Mouse (Mus musculus) hindlimb bud, embryonic 11.5 days (tissue): ENCODE data around the gene Trmt61a.
A peak's percentile ranks its signal among the peaks of the same experiment; 100 is the strongest.
"Not testable (repeated sequence)": the region's sequence is repeated elsewhere in the genome, so short reads cannot be mapped to it uniquely, and the experiment has no call there.

ENCODE experiments used
- DNase-seq: peaks from one replicate; pipeline ENCODE4 v3.0.0-alpha.2; 2012; ENCODE audit warnings: low read depth, low spot score; ENCODE audit errors: extremely low spot score

Trmt61a gene

GRCm38 (mm10) chr12:111696239-111696638 is 18.3 kb downstream of the Trmt61a start:
- DNase-seq = no peak

- DNase-seq = no peak
Observed at GRCm38 (mm10) chr12:111697708-111698107, 19.8 kb downstream of the Trmt61a start.

GRCm38 (mm10) chr12:111698346-111698913 is 20.5 kb downstream of the Trmt61a start:
- DNase-seq = no peak

DNA sequence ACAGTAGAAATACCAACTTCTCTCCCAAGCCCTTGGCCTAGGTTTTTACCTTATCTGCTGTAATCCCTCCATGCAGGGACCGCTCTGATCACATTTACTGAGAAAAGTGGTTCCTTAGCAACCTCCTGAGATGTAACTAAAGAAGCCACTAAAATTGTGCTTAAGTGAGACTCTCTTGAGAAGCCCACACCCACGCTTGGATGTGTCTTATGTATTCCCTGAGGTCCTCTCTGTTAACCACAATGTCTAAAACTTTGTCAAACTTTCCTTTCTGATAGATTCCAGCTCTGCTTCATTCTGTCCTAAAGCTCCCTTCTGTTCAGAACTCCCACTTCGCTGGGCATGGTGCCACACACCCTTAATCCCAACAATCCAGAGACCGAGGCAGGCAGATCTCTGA is 21.6 kb downstream of the Trmt61a start:
- no peak for DNase-seq

GRCm38 (mm10) chr12:111700920-111701458 is 23.1 kb downstream of the Trmt61a start:
- no peak for DNase-seq

DNA sequence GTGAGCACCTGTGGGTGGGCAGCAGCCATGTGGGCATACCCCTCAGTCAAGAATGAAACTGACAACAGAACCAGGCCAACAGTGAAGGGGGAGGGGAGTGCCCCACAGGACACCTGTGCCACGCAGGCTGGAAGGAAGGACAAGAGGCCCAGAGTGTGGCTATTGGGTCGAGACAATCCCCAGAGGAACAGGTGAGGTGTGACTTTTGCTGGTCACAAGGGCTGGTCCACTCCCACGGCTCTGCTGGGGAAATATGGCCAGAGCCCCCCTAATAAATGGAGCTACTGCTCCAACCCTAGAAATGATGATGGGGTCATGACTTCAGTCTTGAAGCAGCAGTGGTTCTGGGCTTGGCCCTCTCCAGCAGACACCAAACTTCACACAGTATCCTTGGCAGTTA is 25.4 kb downstream of the Trmt61a start:
- DNase-seq = no peak

GRCm38 (mm10) chr12:111704609-111705008 is 26.7 kb downstream of the Trmt61a start:
- DNase-seq = no peak

- no peak for DNase-seq
Observed at GRCm38 (mm10) chr12:111705186-111705973, 27.5 kb downstream of the Trmt61a start.

DNA sequence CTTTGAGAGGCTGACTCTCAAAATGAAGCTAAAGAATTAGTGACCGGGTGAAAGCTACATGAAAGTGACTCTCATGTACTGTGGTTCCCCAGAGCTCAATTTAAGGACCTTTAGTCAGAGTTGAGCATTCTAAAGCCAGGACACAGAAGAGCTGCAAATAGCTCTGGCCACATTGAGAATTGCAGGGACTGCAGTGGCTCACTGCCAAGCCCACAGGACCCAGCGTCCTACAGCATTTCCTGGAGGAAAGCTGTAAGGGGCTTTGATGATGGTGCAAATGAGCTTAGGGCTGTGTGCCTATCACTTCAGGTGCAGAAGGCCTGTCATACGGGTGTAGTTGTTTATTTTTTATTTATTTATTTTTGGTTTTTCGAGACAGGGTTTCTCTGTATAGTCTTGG is 30.3 kb downstream of the Trmt61a start:
- DNase-seq = no peak

GRCm38 (mm10) chr12:111710091-111710490 is 32.2 kb downstream of the Trmt61a start:
- DNase-seq = no peak

- no peak for DNase-seq
Observed at GRCm38 (mm10) chr12:111712476-111712875, 34.6 kb downstream of the Trmt61a start.

DNA sequence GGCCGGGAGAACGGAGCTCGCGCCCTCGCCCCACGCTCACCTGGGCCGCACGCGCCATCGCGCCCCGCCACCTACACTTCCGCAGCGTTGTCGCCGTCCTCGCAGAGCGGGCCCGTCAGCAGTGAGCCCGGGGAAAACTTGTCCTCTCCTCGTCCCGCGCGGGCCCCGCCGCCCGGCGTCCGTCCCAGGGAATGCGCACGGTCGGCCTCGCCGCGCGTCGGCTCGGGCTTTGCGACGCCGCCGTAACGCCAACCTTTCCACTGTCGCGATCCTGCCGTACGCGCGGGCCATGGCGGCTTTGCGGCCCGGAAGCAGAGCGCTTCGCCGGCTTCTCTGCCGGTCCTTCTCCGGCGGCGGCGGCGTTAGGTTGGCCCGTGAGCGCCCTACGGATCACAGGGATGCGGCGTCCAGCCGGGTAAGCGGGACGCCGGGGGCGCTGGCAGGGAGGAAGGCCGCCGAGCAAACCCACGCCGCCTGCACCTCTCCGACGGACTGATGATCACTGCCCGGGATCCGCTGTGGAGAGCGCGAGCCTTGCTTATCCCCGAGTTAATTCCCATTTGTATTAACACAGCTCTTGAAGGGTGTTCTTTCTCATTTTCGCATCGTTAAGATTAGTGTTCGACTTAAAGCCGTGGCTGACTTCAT is 35.2 kb downstream of the Trmt61a start, which contains the start of the genes Bag5 and Apopt1:
Gene Bag5 (minus strand): TSS at position 254 of the 648 bp plus-strand sequence.
Gene Apopt1 (plus strand): TSS at position 258 of the 648 bp plus-strand sequence.
- DNase-seq = peak; percentile 44

GRCm38 (mm10) chr12:111713880-111714279 is 36.0 kb downstream of the Trmt61a start:
- DNase-seq = not testable (repeated sequence)

GRCm38 (mm10) chr12:111716505-111716904 is 38.6 kb downstream of the Trmt61a start:
- no peak for DNase-seq

DNA sequence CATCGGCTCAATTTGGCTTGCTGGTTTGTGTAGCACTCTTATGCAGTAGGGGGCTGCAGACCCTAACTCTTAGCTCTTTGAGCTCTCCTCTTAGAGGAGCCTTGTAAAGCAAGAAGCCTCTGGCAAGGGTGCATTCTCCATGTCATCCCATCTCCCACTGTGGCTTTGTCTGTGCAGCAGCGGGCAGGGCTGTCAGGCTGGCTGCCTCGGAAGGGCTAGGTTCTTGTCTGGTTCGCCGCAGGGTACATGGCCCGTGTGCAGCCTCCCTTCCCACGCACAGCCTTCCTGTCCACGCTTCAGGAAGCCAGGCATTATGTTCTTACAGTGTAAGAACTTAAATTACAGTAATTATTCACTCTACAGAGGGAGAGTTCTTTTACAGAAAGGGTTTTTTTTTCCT is 40.8 kb downstream of the Trmt61a start:
- DNase-seq = no peak

DNA sequence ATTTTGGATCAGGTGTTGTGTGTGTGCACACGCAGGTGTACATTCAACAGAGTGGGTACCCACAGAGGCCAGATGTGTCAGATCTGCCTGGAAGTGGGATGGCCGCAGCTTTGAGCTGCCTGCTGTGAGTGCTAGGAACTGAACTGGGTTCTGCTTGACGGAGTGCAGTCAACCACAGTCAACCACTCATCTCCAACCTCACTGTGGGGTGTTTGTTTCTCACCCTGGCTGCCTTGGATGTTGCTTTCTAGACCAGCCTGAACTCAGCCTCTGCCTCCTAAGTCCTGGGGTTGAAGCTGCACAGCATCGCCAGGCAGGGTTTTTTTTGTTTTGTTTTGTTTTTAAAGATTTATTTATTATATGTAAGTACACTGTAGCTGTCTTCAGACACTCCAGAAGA is 42.3 kb downstream of the Trmt61a start:
- no peak for DNase-seq

DNA sequence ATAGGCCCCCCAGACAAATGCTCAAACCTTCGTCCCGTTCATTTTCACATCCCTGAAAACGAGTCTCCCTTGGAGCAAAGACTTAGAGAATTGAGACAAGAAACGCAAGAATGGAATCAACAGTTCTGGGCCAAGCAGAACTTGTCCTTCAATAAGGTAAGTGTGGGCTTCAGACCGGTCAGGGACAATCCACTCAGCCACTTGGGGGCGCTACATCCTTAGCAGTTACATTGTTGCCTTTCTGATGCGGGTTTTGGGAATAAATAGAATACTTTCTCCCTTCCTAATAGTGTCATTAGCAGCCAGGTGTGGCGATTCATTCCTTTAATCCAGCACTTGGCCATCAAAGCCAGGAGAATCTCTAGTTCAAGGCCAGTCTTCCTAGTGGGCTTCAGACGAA is 44.7 kb downstream of the Trmt61a start:
- no peak for DNase-seq

DNA sequence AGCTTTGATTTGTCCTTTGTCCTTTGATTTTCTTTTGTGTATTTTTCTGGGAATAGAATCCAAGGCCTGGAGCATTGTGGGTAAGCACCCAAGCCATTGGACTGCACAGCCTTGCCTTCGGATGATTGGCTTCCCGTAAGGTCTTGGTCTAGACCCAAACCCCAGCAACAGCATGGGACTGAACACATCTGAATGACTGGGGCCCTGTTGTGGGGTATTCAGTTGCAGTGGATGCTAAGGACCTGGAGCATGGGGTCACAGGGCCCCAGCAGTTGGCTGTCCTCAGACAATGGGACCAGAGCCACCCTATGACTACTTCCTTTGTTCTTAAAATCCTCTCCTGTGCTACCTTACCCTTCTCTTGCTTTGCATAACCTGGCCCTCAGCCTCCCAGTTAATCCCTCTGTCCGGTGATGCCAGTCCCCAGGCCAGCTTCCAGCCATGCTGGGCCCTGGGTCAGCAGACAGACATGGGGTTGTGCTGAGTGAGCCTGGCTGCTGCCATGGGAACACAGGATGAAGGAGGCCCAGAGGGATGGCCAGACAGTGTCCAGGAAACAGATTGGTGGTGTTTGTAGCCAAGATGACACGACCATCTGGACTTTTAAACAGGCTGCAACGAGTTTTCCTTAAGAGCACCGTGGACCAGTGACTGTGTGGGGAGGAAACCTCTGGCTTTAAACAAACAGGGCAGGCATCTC is 46.9 kb downstream of the Trmt61a start:
- DNase-seq = no peak

DNA sequence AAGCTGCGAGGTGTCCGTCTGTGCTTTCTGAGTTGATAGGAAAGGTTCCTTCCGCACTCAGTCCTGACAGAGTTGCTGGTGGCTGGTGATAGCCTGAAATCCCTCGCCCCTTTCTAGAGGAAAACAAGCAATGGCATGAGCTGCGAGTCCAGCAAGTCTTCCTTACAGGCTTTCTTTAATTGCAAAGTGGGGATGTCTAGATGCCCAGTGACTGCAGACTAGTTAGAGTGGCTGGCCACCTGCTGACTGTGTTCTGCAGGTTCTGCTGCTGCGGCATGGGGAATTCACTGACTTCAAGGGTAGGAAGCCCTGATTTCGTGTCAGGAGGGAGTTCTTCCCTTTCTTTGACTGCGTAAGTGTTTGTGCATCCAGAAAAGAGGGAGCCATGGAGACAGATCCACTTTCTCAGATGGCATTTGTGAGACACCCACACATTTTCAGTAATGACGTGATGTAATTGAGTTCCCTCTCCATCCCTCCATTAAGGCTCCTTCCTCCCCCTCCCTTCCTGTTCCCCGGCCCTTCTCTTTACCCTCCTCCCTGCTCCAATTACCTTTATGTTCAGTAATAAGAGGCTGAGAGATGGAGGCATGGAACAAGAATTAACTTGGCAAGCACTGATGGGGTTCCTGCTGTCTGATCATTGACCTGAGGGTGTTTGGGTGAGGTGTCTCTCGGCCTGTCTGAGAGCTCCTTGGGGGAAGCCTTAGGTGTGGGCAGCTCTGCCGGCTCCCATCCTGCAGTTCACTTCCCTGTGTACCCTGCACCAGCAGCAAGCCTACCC is 47.6 kb downstream of the Trmt61a start:
- DNase-seq = no peak

DNA sequence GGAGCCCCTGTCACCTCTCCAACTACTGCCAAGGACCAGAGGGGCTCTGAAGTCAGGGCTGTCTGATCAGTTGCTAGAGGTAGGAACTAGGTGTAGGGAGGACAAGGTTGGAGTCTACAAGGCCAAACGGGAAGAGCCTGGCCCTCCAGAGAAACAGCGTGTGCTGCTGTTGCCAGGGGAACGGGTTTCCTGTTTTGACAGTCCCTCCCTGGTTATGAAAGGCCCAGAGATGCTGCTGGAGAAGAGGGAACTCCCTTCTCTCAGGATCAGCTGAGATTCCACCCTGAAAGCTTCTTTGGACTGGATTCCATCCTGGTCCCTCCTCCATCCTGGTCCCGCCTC is 48.2 kb downstream of the Trmt61a start:
- no peak for DNase-seq
